Mouse (Mus musculus) mouse trophoblast stem cell (cell line): ENCODE results near the gene Dennd6b.

Experiments
- in situ Hi-C, 2 experiments: fragments of 300-500 bp; cut with MseI, MboI; formaldehyde crosslinking; loops; 2 replicates in 1 of 2; 3 replicates in 1 of 2; pipeline ENCODE4 v1.15.1; 2025

Dennd6b gene

GRCm38 (mm10) chr15:89181561-89182270, 14.6 kb downstream of the Dennd6b start:
- in situ Hi-C loops = no loop called here

GRCm38 (mm10) chr15:89180571-89181229, 15.6 kb downstream of the Dennd6b start, which contains the start of gene Plxnb2:
Plxnb2 (minus strand) TSS chr15:89180788.
- in situ Hi-C loops = no loop called here

GRCm38 (mm10) chr15:89180081-89180541, 16.2 kb downstream of the Dennd6b start:
- in situ Hi-C loops = no loop called here

DNA sequence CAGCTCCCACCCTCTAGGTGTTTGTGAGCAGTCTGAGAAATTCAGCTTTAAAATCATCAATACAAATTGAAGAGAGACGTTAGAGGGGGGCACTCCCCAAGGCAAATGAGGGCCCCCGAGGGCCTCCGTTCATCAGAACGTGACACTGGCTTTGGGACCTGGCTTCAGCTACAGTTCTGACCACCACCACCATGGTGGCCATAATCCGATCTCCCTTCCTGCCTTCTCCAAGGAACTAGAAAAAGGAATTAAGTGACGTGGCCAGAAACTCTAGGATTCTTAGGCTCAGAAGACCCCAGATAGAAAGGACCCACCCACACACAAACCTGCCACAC, 16.7 kb downstream of the Dennd6b start:
- in situ Hi-C loops = no loop called here

GRCm38 (mm10) chr15:89178954-89179629, 17.2 kb downstream of the Dennd6b start:
- in situ Hi-C loops = no loop called here

DNA sequence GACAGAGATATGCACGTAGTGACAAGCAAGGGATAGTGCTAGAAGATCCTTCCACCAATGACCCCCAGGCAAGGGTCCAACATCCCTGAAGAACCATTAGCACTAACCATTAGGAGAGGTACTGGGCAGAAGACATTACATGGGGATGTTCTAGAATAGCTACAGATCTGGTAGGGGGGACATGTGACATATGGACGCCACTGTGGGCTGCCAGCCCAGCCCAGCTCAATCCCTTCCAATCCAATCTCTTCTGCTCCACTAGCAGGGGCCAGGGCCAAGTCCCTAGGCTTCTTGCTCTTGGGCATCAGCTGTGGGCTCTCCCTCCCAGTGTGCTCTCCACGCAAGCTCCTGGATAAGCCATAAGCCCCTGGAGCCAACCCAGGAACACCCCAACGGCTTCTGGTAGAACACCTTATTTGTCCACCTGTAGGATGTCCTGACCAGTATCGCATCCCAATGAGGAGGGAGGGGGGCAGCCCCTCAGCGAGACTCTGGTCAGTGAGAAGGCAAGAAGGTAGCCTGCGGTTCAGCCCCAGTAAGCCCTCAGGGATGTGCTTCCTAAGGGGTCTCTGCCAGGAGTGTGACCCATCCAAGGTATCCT, 17.9 kb downstream of the Dennd6b start:
- in situ Hi-C loops = no loop called here

GRCm38 (mm10) chr15:89177576-89178259, 18.6 kb downstream of the Dennd6b start:
- in situ Hi-C loops = no loop called here

- in situ Hi-C loops = no loop called here
Measured at GRCm38 (mm10) chr15:89177121-89177520, 19.2 kb downstream of the Dennd6b start.

DNA sequence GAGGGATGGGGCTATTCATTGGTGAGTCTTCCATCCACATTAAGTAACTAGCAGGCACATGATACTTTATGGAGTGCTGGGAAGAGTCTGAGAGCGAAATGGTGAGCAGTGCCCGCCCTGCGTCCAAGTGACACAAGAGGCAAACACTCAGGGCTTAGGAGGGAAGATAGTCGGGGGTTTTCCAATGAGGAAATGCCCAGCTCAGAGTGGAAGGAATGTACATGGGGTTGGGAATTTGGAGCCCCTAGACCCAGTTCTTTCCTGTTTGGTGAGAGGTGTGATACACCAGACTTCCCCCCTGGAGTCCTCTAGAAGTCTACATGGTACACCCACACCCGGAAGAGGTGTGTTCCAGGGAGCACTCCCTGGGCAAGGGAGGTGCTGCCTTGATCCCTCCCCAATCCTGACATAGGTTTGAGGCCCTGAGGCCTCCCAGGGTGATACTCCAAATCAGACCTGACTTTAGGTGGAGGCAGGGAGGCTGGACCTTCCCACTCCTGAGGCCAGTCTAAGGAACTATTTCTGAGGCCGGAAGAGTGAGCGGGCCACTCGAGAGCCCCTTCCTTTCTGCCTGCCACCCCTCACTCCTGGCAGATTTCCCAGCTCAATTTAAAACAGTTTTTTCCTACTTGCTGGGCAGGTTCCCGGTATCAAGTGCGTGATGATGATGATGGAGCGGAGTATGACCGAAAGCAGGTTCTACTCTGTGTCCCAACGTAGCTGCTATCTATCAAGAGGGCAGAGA, 20.7 kb downstream of the Dennd6b start:
- in situ Hi-C loops = no loop called here

DNA sequence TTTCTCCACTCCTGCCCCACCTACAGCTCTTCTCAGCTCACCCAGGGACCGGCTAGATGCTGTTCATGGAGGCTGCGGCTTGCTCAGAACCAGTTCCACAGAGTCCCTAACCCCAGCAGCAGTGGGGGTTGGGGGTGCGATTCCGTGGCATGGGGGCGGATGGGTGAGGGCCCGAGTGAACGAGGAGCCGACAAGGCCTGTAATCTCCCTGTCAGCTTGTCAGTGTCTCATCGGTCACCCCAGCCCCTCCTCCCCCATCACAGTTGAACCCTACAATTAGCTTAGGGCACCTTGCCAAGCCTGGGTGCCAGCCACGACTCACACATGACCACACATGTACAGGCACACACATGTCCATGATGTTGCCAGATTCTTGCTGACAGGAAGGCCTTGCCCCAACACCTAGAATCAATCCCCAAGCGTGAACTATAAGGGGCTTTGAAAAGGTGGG, 21.4 kb downstream of the Dennd6b start:
- in situ Hi-C loops = no loop called here

DNA sequence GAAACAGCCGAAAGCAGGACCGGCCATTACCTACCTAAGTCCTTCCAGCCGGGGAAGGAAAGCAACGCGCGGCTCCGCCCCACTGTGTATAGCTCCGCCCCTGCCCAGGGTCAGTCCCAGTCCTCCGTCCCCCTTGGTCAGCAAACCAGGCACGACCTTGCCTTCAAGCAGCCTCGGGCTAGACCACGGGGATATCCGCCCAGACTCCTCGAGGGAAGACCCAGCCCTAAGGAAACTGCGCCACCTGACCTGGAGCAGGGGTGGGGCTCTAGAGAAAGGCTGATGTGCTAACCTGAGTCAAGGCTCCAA, 22.4 kb downstream of the Dennd6b start:
- in situ Hi-C loops = no loop called here

GRCm38 (mm10) chr15:89173024-89173905, 23.0 kb downstream of the Dennd6b start:
- in situ Hi-C loops = no loop called here

DNA sequence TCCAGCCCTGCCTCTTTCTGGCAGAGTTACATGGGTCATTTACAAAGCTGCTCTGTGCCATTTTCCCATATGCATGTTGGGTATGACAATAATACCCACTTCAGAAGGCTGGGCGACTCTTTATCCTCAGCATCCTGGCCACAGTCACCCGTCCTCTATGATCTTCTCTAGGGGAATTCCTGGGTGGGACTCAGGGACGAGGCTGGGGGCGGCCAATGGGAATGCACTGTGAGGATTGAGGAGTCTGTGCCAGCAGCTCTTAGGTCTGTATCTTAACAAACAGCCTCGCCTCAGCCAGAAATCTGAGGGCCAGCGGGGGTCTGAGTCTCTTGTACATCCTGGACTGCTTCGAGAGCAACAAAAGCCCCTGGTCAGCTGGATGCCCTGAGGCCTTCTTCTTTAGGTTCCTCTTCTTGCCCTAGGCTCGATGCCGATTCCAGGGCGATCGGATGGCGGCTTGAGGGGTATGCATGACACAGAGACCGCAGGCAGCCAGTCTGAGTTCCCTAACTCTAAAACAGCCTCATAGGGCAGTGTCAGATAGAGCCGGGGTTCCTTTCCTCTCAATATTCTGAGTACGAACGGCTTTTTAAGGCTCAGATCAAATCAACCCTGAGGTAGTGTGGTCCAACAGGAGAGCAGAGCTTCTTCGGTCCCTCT, 23.9 kb downstream of the Dennd6b start:
- in situ Hi-C loops = no loop called here

DNA sequence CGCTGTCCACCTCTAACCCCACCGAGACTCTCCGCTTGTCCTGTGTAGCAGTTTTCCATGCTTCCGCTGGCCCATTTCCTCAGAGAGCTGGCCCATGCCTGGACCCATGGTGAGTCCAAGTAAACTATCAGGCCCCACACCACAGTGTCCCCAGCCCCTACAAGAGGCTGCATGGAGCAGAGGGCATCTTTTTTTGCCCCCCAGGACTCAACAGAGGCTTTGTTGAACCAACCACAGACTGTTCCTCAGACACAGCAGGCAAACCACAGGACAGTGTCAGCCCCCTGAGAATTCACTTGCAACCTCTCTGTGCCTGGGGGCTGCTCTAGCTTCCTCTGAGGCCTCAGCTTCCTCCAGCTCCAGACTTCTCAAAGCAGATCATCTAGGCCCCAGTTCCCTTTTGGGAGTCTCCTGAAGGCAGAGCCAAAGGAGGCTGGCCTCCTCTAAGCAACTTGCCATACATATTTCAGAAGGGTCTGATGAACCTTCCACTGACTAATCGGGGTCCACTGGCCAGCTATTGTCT, 24.7 kb downstream of the Dennd6b start:
- in situ Hi-C loops = no loop called here

GRCm38 (mm10) chr15:89170102-89170501, 26.2 kb downstream of the Dennd6b start:
- in situ Hi-C loops = no loop called here

GRCm38 (mm10) chr15:89169431-89169830, 26.9 kb downstream of the Dennd6b start:
- in situ Hi-C loops = no loop called here

- in situ Hi-C loops = no loop called here
Measured at GRCm38 (mm10) chr15:89168922-89169321, 27.4 kb downstream of the Dennd6b start.

GRCm38 (mm10) chr15:89165478-89165877, 30.8 kb downstream of the Dennd6b start:
- in situ Hi-C loops = no loop called here

GRCm38 (mm10) chr15:89161397-89161796, 34.9 kb downstream of the Dennd6b start:
- in situ Hi-C loops = no loop called here
